Mouse (Mus musculus): Measurements from ENCODE around the gene Smok3b. TPM values are rescaled to one million over a fixed set of nuclear protein-coding genes. Genes with fewer than 3 reads are reported as not detected.

The Smok3b gene
- not detected in 2 replicates for polyA plus RNA-seq (2012; rRNA removed)

GRCm38 (mm10) chr5:138020961-138021479 is at the start of gene Smok3b, which contains the start of gene Smok3a:
Gene Smok3b (plus strand): TSS chr5:138021429.
Gene Smok3a (plus strand): TSS chr5:138021261.

GRCm38 (mm10) chr5:137981300-137981699 is 39.9 kb upstream of the Smok3b start, which contains the start of gene Azgp1:
Gene Azgp1 (plus strand): TSS chr5:137981520.

GRCm38 (mm10) chr5:138052894-138053293 is 31.7 kb downstream of the Smok3b start, which contains the start of gene Smok3c:
Gene Smok3c (plus strand): TSS chr5:138053194.

GRCm38 (mm10) chr5:138084996-138085395 is 63.8 kb downstream of the Smok3b start, which contains the start of gene Zkscan1:
Gene Zkscan1 (plus strand): TSS chr5:138085084.

Other genes with a start within 250 kb of the Smok3b start
- 19.0 and 23.1 TPM in 2 replicates for gene Ppp1r35, start 242.6 kb upstream of the Smok3b start, polyA plus RNA-seq (2012; rRNA removed)
- gene Mepce, start 233.8 kb upstream of the Smok3b start, polyA plus RNA-seq (2012; rRNA removed), result 12.9 and 13.7 TPM in 2 replicates
- gene Zcwpw1, start 233.6 kb upstream of the Smok3b start, polyA plus RNA-seq (2012; rRNA removed), result 3.0 and 3.4 TPM in 2 replicates
- 1.1 and 1.7 TPM in 2 replicates for gene Pilra, start 185.1 kb upstream of the Smok3b start, polyA plus RNA-seq (2012; rRNA removed)
- 2.3 and 3.3 TPM in 2 replicates for gene Pilrb1, start 163.3 kb upstream of the Smok3b start, polyA plus RNA-seq (2012; rRNA removed)
- 1.2 and 2.3 TPM in 2 replicates for gene Pilrb2, start 149.6 kb upstream of the Smok3b start, polyA plus RNA-seq (2012; rRNA removed)
- gene Cyp3a13, start 99.8 kb upstream of the Smok3b start, polyA plus RNA-seq (2012; rRNA removed), result 0.98 and 1.0 TPM in 2 replicates
- 0.01 TPM in 2 replicates for gene Gjc3, start 58.3 kb upstream of the Smok3b start, polyA plus RNA-seq (2012; rRNA removed)
- 2.0 and 2.4 TPM in 2 replicates for gene Azgp1, start 39.9 kb upstream of the Smok3b start, polyA plus RNA-seq (2012; rRNA removed)
- not detected in 2 replicates for gene Smok3a, start 168 bp upstream of the Smok3b start, polyA plus RNA-seq (2012; rRNA removed)
- gene Smok3c, start 31.8 kb downstream of the Smok3b start, polyA plus RNA-seq (2012; rRNA removed), result not detected in 2 replicates
- 2.4 and 2.7 TPM in 2 replicates for gene Zkscan1, start 63.7 kb downstream of the Smok3b start, polyA plus RNA-seq (2012; rRNA removed)
- 8.4 and 8.6 TPM in 2 replicates for gene Zscan21, start 95.5 kb downstream of the Smok3b start, polyA plus RNA-seq (2012; rRNA removed)
- gene Zfp113, start 134.3 kb downstream of the Smok3b start, polyA plus RNA-seq (2012; rRNA removed), result 1.1 and 1.3 TPM in 2 replicates
- gene Cops6, start 139.6 kb downstream of the Smok3b start, polyA plus RNA-seq (2012; rRNA removed), result 59.9 and 71.7 TPM in 2 replicates
- gene Ap4m1, start 150.6 kb downstream of the Smok3b start, polyA plus RNA-seq (2012; rRNA removed), result 11.7 and 12.6 TPM in 2 replicates
- 136 TPM in 2 replicates for gene Mcm7, start 151.0 kb downstream of the Smok3b start, polyA plus RNA-seq (2012; rRNA removed)
- 26.7 and 32.9 TPM in 2 replicates for gene Taf6, start 166.0 kb downstream of the Smok3b start, polyA plus RNA-seq (2012; rRNA removed)
- 10.2 and 10.4 TPM in 2 replicates for gene Cnpy4, start 166.1 kb downstream of the Smok3b start, polyA plus RNA-seq (2012; rRNA removed)
- 1.9 TPM in 2 replicates for gene Mblac1, start 172.9 kb downstream of the Smok3b start, polyA plus RNA-seq (2012; rRNA removed)
- 0.07 and 0.16 TPM in 2 replicates for gene Nxpe5, start 204.5 kb downstream of the Smok3b start, polyA plus RNA-seq (2012; rRNA removed)
- gene Lamtor4, start 234.1 kb downstream of the Smok3b start, polyA plus RNA-seq (2012; rRNA removed), result 34.9 and 35.6 TPM in 2 replicates
- gene BC037034, start 242.6 kb downstream of the Smok3b start, polyA plus RNA-seq (2012; rRNA removed), result 19.6 and 21.8 TPM in 2 replicates